Mouse (Mus musculus): ENCODE results near the gene Fancf. TPM values are rescaled to one million over a fixed set of nuclear protein-coding genes. Genes with fewer than 3 reads are reported as not detected.

Gene Fancf
- polyA plus RNA-seq, 1 experiment from 2014 or later, result 13.0 TPM

DNA sequence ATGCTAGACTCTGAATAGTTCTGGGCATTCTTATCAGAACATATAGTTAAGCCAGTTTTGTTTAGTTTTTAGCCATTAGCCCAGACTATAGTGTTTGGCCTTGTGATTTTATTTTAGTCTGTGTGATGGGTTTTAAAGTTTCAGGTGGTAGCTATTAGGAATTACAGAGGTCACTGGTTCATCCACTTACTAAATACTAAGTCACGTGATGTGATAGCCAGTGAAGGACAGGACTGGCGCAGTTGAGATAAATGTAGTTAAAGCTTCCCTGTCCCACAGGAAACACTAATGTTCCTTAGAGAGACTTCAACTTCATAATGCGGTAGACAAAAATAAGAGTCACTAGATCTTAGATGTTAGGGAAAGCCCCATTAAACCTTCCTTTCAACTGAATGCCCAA is 775 bp upstream of the Fancf start:
- peaks cover 5% of the 10 kb centered on the region; the same call in 1 of the 2 replicates for H3K4me1 ChIP-seq (replicated peaks; ENCODE audit: control insufficient read depth, insufficient read depth, low read length)
- H3K4me2 ChIP-seq (ENCODE audit: low read length), result peak overlapping the region; percentile 56
- 55% methylated on average over 3 of the region's 3 CpGs for WGBS
- H3K27ac ChIP-seq (ENCODE audit: low read depth), result peak overlapping the region; percentile 96
- no peak for ATAC-seq (replicated peaks; ENCODE audit: low FRiP score, low TSS enrichment, low read depth)
- H3K9me3 ChIP-seq (ENCODE audit: control insufficient read depth, low read length), result no peaks in the 10 kb centered on the region
- H3K9ac ChIP-seq (ENCODE audit: low read length), result peak overlapping the region; percentile 89
- DNase-seq (ENCODE audit: low spot score), result no peak
- peak overlapping the region; percentile 66 for H3K4me3 ChIP-seq (ENCODE audit: low read depth, low read length)
- H3K36me3 ChIP-seq (ENCODE audit: control insufficient read depth, insufficient read depth, low read length), result peaks cover 27% of the 10 kb centered on the region
- no peaks in the 10 kb centered on the region for H3K27me3 ChIP-seq (replicated peaks; ENCODE audit: control insufficient read depth, insufficient read depth, low read length)

DNA sequence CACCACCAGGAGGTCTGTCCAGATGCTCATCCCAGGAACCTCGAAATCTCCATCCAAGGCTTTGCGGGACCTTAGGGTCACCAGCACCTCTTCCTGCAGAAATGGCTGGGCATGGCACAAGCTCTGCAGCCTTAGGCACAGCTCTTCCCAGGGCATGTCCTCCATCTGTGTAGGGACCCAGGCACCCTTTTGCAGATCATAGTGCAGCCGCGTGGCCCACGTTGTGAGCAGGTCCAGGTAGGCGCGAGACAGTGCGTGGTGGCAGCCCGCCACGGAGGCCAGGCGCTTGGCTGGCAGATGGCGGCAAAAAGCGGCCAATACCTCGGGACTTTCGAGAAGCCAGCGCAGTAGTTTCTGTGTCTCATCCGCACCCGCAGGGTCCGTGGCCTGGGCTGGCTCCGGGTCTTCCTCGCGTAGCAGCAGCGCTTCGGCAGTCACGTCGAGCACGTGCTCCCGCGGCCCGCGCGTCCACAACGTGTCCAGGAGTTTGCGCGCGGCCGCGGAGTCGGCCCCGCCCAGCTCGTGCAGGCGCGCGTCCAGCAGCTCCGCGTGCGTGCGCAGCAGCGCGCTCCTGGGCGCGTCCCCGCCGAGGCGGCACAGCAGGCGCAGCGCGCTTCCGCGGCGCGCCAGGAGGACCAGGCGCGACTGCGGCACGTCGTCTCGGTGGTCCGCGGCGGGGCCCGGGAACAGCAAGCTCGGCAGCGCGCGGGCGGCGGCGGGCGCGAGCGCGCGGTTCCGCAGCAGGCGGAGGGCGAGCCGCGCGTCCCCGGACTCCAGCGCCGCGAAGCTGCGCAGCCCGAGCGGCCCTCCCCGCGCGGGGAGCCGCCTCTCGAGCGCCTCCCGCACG is 594 bp downstream of the Fancf start, which contains the start of gene Gas2:
TSS of gene Gas2 (plus strand) at position 766 of the 847 bp plus-strand sequence.
- Histone ChIP-seq H3K4me3 (ENCODE audit: low read depth, low read length) (peak within 1 kb of the TSS; percentile 66), H3K36me3 (ENCODE audit: control insufficient read depth, insufficient read depth, low read length) (peaks cover 27% of the 10 kb centered on the region), H3K27me3 (replicated peaks; ENCODE audit: control insufficient read depth, insufficient read depth, low read length) (no peaks in the 10 kb centered on the region), H3K27ac (ENCODE audit: low read depth) (peak within 1 kb of the TSS; percentile 96), H3K4me1 (replicated peaks; ENCODE audit: control insufficient read depth, insufficient read depth, low read length) (peaks cover 5% of the 10 kb centered on the region; the same call in 1 of the 2 replicates), H3K9me3 (ENCODE audit: control insufficient read depth, low read length) (no peaks in the 10 kb centered on the region), H3K9ac (ENCODE audit: low read length) (peak within 1 kb of the TSS; percentile 89), H3K4me2 (ENCODE audit: low read length) (peak within 1 kb of the TSS; percentile 56)
- ATAC-seq (replicated peaks; ENCODE audit: low FRiP score, low TSS enrichment, low read depth), result peak; percentile 85
- peak; percentile 91 for DNase-seq (ENCODE audit: low spot score)
- WGBS, result 9% methylated on average over 98 of the region's 105 CpGs

DNA sequence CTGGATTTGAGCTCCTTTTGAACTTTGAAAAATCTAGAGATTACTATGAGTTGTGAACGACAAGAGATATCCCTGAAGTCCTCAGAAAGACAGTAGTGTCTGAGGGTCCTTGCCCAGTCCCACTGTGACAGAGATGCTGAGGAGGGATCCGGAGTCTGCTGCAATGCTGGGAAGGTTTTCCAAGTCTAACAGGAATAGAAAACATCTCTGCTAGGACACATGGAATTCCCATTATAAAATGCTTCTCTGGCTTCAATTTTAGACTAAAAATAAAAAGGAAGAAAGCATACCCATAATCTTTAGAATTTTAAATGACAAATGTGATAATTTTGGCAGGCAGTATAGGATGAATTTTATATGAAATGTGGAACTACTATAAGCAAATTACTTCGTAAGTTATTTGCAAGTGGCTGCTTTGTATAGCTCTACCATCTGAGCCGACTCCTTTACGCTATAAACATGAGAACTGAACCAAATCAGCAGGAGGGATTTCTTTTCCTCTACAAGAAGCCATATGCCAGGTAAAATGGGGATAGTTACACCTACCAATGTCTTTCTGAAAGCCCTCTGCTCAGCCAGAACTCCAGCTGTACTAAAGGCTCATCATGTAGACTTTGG is 10.1 kb downstream of the Fancf start:
- H3K27me3 ChIP-seq (replicated peaks; ENCODE audit: control insufficient read depth, insufficient read depth, low read length), result no peaks in the 10 kb centered on the region
- WGBS, result 89% methylated on average over 5 of the region's 5 CpGs
- H3K36me3 ChIP-seq (ENCODE audit: control insufficient read depth, insufficient read depth, low read length), result no peaks in the 10 kb centered on the region; the same call in 1 of the 2 replicates
- no peaks in the 10 kb centered on the region for H3K9me3 ChIP-seq (ENCODE audit: control insufficient read depth, low read length)
- no peaks in the 10 kb centered on the region for H3K4me1 ChIP-seq (replicated peaks; ENCODE audit: control insufficient read depth, insufficient read depth, low read length)
- no peak for ATAC-seq (replicated peaks; ENCODE audit: low FRiP score, low TSS enrichment, low read depth)
- no peak for DNase-seq (ENCODE audit: low spot score)
- no peak overlapping the region for H3K4me3 ChIP-seq (ENCODE audit: low read depth, low read length)
- H3K27ac ChIP-seq (ENCODE audit: low read depth), result no peak overlapping the region
- no peak overlapping the region for H3K9ac ChIP-seq (ENCODE audit: low read length)
- no peak overlapping the region for H3K4me2 ChIP-seq (ENCODE audit: low read length)

DNA sequence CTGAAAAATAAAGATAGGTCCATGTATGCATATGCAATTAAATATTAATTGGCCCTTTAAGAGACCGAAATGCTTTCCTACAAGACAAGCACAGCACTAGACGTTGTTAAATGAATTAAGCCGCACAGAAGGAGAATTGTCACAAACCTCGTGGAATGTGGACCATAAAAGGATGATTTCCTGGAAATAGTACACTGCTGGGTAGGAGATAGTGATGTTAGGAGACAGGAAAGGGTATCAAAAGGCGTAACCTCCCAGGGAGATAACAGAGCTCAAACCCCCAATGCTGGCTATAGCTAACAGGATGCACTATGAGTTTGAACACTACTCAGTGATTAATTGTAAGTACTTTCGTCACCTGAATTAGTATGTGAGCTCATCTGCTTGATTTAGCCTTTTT is 11.2 kb downstream of the Fancf start:
- DNase-seq (ENCODE audit: low spot score) (no peak), ATAC-seq (replicated peaks; ENCODE audit: low FRiP score, low TSS enrichment, low read depth) (no peak)
- no peak overlapping the region for H3K9ac ChIP-seq (ENCODE audit: low read length)
- H3K36me3 ChIP-seq (ENCODE audit: control insufficient read depth, insufficient read depth, low read length), result no peaks in the 10 kb centered on the region; the same call in 1 of the 2 replicates
- no peak overlapping the region for H3K4me3 ChIP-seq (ENCODE audit: low read depth, low read length)
- H3K27ac ChIP-seq (ENCODE audit: low read depth), result no peak overlapping the region
- H3K4me1 ChIP-seq (replicated peaks; ENCODE audit: control insufficient read depth, insufficient read depth, low read length), result no peaks in the 10 kb centered on the region
- 81% methylated on average over 6 of the region's 6 CpGs for WGBS
- no peaks in the 10 kb centered on the region for H3K9me3 ChIP-seq (ENCODE audit: control insufficient read depth, low read length)
- H3K4me2 ChIP-seq (ENCODE audit: low read length), result no peak overlapping the region
- H3K27me3 ChIP-seq (replicated peaks; ENCODE audit: control insufficient read depth, insufficient read depth, low read length), result no peaks in the 10 kb centered on the region

DNA sequence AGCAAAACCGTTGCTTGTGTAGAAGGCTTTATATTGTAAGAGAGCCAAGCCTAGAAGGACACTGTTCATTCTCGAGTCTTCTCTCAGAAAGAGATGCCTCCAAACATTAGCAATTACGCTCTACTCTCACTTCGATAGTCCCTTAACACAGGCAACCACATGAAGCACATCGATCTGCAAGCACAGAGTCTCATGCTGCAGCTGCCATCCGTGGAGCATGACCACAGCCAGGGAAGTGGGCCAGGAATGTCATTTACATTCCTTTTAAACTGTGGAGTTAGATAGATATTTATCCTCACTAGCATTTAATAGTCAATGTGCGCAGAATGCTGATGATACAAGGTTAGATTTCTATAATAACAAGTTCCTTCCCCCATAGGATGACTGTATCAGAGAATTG is 21.6 kb downstream of the Fancf start:
- no peaks in the 10 kb centered on the region for H3K27me3 ChIP-seq (replicated peaks; ENCODE audit: control insufficient read depth, insufficient read depth, low read length)
- ATAC-seq (replicated peaks; ENCODE audit: low FRiP score, low TSS enrichment, low read depth), result no peak
- DNase-seq (ENCODE audit: low spot score), result no peak
- H3K4me1 ChIP-seq (replicated peaks; ENCODE audit: control insufficient read depth, insufficient read depth, low read length), result no peaks in the 10 kb centered on the region
- WGBS, result 70% methylated on average over 7 of the region's 7 CpGs
- no peak overlapping the region for H3K27ac ChIP-seq (ENCODE audit: low read depth)
- no peaks in the 10 kb centered on the region for H3K36me3 ChIP-seq (ENCODE audit: control insufficient read depth, insufficient read depth, low read length)
- no peaks in the 10 kb centered on the region for H3K9me3 ChIP-seq (ENCODE audit: control insufficient read depth, low read length)
- no peak overlapping the region for H3K4me3 ChIP-seq (ENCODE audit: low read depth, low read length)
- H3K4me2 ChIP-seq (ENCODE audit: low read length), result no peak overlapping the region
- no peak overlapping the region for H3K9ac ChIP-seq (ENCODE audit: low read length)

DNA sequence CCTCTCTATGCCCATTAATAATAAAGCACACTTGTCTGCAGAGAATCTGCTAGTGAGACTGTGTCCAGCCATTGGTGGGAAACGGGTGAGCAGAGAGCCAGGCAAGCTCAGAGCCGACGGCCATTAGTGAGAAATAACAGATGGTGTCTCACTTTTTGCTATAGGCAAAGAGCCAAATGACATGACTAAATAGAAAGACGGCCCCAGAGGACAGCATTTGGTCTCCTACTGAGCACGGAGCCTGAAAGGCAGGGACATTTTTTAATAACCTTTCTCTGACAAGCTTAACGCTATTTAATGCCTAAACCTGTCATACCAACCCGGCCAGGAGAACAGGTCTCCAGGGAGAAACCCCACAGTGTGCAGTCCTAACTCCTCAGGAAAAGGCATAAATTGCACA is 30.1 kb downstream of the Fancf start:
- ATAC-seq (replicated peaks; ENCODE audit: low FRiP score, low TSS enrichment, low read depth) (no peak), DNase-seq (ENCODE audit: low spot score) (no peak)
- Histone ChIP-seq H3K36me3 (ENCODE audit: control insufficient read depth, insufficient read depth, low read length) (no peaks in the 10 kb centered on the region), H3K27me3 (replicated peaks; ENCODE audit: control insufficient read depth, insufficient read depth, low read length) (no peaks in the 10 kb centered on the region), H3K9ac (ENCODE audit: low read length) (no peak overlapping the region), H3K4me1 (replicated peaks; ENCODE audit: control insufficient read depth, insufficient read depth, low read length) (no peaks in the 10 kb centered on the region), H3K9me3 (ENCODE audit: control insufficient read depth, low read length) (no peaks in the 10 kb centered on the region), H3K4me3 (ENCODE audit: low read depth, low read length) (no peak overlapping the region), H3K27ac (ENCODE audit: low read depth) (no peak overlapping the region), H3K4me2 (ENCODE audit: low read length) (no peak overlapping the region)
- WGBS, result 22% methylated on average over 7 of the region's 7 CpGs

DNA sequence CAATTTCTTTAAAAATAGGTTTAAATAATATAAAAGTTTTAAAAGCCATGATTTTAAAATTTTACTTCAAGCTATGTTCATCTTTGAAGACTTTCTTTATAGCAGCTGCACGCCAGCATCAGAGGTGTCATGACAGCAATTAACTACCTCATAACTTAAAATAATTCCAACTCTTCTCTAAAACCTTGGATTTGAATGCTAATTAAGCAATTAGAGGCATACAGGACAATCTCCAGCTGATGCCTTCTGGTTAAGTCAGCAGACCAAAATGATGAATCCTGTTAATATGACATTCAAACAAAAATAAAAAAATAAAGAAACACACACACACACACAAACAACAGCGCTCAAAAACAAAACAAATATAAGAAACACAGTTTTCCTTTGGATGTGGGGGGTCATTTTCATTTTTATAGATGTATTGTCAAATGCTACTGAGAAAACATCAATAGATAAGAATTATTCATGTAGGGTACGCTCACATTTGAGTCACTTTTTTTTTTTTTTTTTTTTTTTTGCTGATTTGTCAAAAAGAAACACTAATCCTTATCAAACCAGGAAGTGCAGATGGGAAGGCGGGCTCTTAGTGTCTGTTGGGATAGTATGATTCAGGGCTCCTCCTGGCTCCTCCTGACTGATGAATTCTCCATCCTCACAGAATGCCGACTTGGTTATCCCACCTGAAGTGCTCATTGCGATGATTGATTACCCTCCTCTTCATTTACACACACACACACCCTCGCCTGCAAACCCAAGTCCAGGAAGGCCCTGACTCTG is 38.3 kb downstream of the Fancf start:
- H3K9ac ChIP-seq (ENCODE audit: low read length), result no peak overlapping the region
- H3K4me3 ChIP-seq (ENCODE audit: low read depth, low read length), result no peak overlapping the region
- DNase-seq (ENCODE audit: low spot score), result no peak
- H3K4me1 ChIP-seq (replicated peaks; ENCODE audit: control insufficient read depth, insufficient read depth, low read length), result no peaks in the 10 kb centered on the region
- H3K4me2 ChIP-seq (ENCODE audit: low read length), result no peak overlapping the region
- H3K27me3 ChIP-seq (replicated peaks; ENCODE audit: control insufficient read depth, insufficient read depth, low read length), result no peaks in the 10 kb centered on the region
- no peaks in the 10 kb centered on the region for H3K9me3 ChIP-seq (ENCODE audit: control insufficient read depth, low read length)
- H3K36me3 ChIP-seq (ENCODE audit: control insufficient read depth, insufficient read depth, low read length), result no peaks in the 10 kb centered on the region
- WGBS, result 69% methylated on average over 7 of the region's 7 CpGs
- H3K27ac ChIP-seq (ENCODE audit: low read depth), result no peak overlapping the region
- no peak for ATAC-seq (replicated peaks; ENCODE audit: low FRiP score, low TSS enrichment, low read depth)

DNA sequence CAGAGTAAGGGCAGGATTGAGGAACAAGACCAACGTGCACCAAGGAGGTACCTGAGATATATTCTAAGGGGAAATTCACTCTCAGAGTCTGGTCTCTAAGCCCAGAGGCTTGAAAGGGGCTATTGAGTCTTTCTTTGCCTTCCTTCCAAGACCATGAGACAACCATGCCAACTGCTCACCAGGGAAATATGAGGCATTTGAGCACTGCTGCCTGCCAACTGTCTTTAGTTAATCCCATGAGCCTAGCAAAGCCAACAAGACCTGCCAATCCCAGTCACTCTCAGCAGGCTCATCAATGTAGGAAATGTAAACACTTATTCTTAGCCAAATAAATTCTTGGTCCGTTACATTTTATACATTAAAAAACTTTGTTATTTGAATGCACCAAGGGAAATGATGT is 40.6 kb downstream of the Fancf start:
- ATAC-seq (replicated peaks; ENCODE audit: low FRiP score, low TSS enrichment, low read depth) (no peak), DNase-seq (ENCODE audit: low spot score) (no peak)
- no peaks in the 10 kb centered on the region for H3K4me1 ChIP-seq (replicated peaks; ENCODE audit: control insufficient read depth, insufficient read depth, low read length)
- no peak overlapping the region for H3K4me3 ChIP-seq (ENCODE audit: low read depth, low read length)
- 58% methylated on average over 2 of the region's 2 CpGs for WGBS
- H3K27ac ChIP-seq (ENCODE audit: low read depth), result no peak overlapping the region
- no peaks in the 10 kb centered on the region for H3K9me3 ChIP-seq (ENCODE audit: control insufficient read depth, low read length)
- no peak overlapping the region for H3K9ac ChIP-seq (ENCODE audit: low read length)
- no peaks in the 10 kb centered on the region for H3K27me3 ChIP-seq (replicated peaks; ENCODE audit: control insufficient read depth, insufficient read depth, low read length)
- no peak overlapping the region for H3K4me2 ChIP-seq (ENCODE audit: low read length)
- H3K36me3 ChIP-seq (ENCODE audit: control insufficient read depth, insufficient read depth, low read length), result no peaks in the 10 kb centered on the region
